Mouse (Mus musculus) ES-Bruce4 (cell line): ENCODE results near the gene Ccdc191. TPM values are rescaled to one million over a fixed set of nuclear protein-coding genes. Genes with fewer than 3 reads are reported as not detected.

ENCODE experiments used
- H3K27ac ChIP-seq: 2 replicates; pipeline ENCODE4 v1.5.1; 2012; ENCODE audit warnings: low read length, inconsistent platforms; ENCODE audit not compliant: insufficient read depth
- H3K27me3 ChIP-seq: 2 replicates; pipeline ENCODE4 v1.6.1; 2012; ENCODE audit warnings: mild to moderate bottlenecking, low read length, inconsistent platforms; ENCODE audit not compliant: control insufficient read depth, poor library complexity, insufficient read depth, severe bottlenecking
- H3K36me3 ChIP-seq: 2 replicates; pipeline ENCODE4 v1.6.1; 2012; ENCODE audit warnings: inconsistent platforms, mild to moderate bottlenecking, low read length, moderate library complexity; ENCODE audit not compliant: control insufficient read depth, poor library complexity, insufficient read depth, severe bottlenecking
- H3K4me1 ChIP-seq: one replicate; pipeline ENCODE4 v1.8.1; 2011; ENCODE audit warnings: low read length; ENCODE audit not compliant: control insufficient read depth, insufficient read depth
- H3K4me3 ChIP-seq: 2 replicates; pipeline ENCODE4 v1.5.1; 2011; ENCODE audit warnings: low read depth, mild to moderate bottlenecking, low read length
- H3K9ac ChIP-seq: 2 replicates; pipeline ENCODE4 v1.6.1; 2012; ENCODE audit warnings: low read depth, mild to moderate bottlenecking, inconsistent platforms; ENCODE audit not compliant: poor library complexity, severe bottlenecking
- H3K9me3 ChIP-seq: replicated peaks from 2 replicates; pipeline ENCODE4 v1.6.1; 2012; ENCODE audit warnings: mild to moderate bottlenecking, low read length, inconsistent platforms; ENCODE audit not compliant: control insufficient read depth, poor library complexity, insufficient read depth, severe bottlenecking
- CTCF ChIP-seq: IDR thresholded peaks from one replicate; pipeline ENCODE4 v1.8.1; 2011; ENCODE audit warnings: low read depth, low read length
- EP300 ChIP-seq: IDR thresholded peaks from 2 replicates; pipeline ENCODE4 v1.6.1; 2011; ENCODE audit warnings: low read depth, low read length; ENCODE audit not compliant: insufficient read depth
- POLR2A ChIP-seq: IDR thresholded peaks from one replicate; pipeline ENCODE4 v1.8.1; 2011; ENCODE audit warnings: low read length; ENCODE audit not compliant: insufficient read depth
- polyA plus RNA-seq: library from polyadenylated mRNA; stranded (reverse); fragments of >200 nt; gene quantifications from 2 replicates; pipeline ENCODE4 v1.2.4, GENCODE M21; 2011; ENCODE audit warnings: low read depth; ENCODE audit not compliant: missing spikeins, insufficient read depth, insufficient read length

The Ccdc191 gene
- polyA plus RNA-seq, 1 experiment: 19.9 TPM

DNA sequence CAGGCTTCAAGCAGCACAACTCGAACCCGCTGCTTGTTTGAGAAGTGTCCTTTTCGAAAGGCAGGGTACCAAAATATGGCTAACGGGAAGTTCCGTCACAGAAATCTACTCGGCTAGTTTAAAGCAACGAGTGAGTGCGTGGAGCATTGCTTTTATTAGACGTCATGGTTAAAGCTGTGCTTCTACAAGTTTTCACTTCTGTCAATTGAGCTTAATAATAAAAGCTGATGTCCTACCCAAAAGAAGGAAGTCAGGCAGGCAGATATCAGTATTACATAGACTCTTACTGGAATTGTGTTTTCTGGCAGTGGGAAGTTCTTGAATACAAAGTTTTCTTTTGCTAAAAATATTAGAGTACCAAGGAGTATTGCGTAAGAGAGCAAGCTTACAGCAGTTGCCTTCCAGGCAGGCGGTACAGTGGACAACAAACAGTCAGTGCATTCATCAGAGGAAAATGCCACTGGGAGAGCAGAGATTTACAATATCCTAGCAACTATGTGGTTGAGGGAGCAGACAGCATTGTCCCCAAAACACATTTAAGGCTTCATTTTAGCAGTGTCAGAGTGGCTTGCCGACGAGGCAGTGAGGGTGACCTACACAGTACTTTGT is 76.3 kb downstream of the Ccdc191 start:
- no peaks in the 10 kb centered on the region for H3K36me3 ChIP-seq
- H3K27ac ChIP-seq: no peak overlapping the region
- no peaks in the 10 kb centered on the region for H3K9me3 ChIP-seq
- H3K4me1 ChIP-seq: no peaks in the 10 kb centered on the region
- H3K4me3 ChIP-seq: no peak overlapping the region
- no peaks in the 10 kb centered on the region for H3K27me3 ChIP-seq
- H3K9ac ChIP-seq: no peak overlapping the region
- TF ChIP-seq POLR2A (no peak), CTCF (no peak), EP300 (no peak)

DNA sequence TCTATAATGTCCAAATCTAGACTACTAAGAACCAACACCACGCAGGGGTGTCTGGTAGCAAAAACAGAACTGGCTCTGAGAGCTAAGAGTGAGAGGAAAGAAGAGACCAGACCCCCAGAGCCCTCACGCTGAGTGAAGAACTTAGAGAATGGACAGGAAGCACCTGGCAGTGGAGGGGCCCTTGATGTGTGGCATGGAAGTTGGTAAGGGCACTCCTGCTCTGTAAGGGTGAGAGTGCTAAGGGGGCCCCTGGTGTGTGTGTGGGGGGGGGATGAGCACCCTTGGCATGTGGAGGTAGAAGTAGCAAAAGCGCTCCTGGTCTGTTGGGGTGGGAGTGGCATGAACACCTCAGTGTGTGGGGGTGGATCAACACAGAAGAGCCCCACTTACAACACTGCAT is 80.8 kb downstream of the Ccdc191 start:
- no peak overlapping the region for H3K9ac ChIP-seq
- no peaks in the 10 kb centered on the region for H3K9me3 ChIP-seq
- no peak overlapping the region for H3K27ac ChIP-seq
- no peak for TF ChIP-seq CTCF
- TF ChIP-seq EP300: no peak
- TF ChIP-seq POLR2A: no peak
- H3K36me3 ChIP-seq: no peaks in the 10 kb centered on the region
- no peaks in the 10 kb centered on the region for H3K4me1 ChIP-seq
- no peaks in the 10 kb centered on the region for H3K27me3 ChIP-seq
- no peak overlapping the region for H3K4me3 ChIP-seq

DNA sequence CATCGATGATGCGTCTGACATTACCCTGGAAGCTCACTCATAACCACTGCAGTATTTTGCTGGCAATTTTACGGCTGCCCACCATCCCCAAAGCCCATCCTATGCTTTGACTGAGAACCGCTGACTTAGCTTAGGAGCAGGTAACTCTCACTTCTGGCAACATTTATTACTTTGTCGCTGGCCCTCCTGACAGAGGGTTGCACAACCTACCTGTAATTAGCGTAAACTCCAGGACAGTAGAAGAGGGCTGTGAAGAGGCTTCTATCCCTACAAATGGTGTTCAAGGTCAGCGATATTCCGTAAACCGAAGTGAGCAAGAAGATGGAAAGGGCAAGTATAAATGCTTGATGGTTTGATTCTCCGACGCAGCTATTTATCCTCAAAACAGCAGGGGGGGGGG is 81.6 kb downstream of the Ccdc191 start:
- no peaks in the 10 kb centered on the region for H3K9me3 ChIP-seq
- TF ChIP-seq EP300 (no peak), POLR2A (no peak), CTCF (no peak)
- H3K27me3 ChIP-seq: no peaks in the 10 kb centered on the region
- no peaks in the 10 kb centered on the region for H3K36me3 ChIP-seq
- H3K9ac ChIP-seq: no peak overlapping the region
- no peak overlapping the region for H3K27ac ChIP-seq
- H3K4me1 ChIP-seq: no peaks in the 10 kb centered on the region
- H3K4me3 ChIP-seq: no peak overlapping the region

DNA sequence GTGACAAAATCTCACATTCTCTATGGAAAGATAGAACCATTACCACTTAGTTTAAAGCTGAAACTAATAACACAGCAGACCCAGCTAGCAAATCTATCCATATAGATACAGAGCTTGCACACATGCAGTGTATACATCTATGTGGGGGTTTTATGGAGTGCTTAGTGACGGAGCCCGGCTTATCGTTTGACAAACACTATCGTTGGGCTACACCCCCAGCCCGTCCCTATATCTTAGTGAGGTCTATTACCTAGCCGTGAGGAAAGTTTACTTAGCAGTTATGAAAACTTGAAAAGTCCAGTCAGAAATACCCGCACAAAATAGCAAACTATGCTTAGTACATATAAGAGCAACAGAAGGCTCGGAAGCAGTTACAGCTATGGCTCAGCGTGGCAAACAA is 82.1 kb downstream of the Ccdc191 start:
- no peaks in the 10 kb centered on the region for H3K27me3 ChIP-seq
- TF ChIP-seq CTCF (no peak), EP300 (no peak), POLR2A (no peak)
- no peak overlapping the region for H3K9ac ChIP-seq
- H3K4me3 ChIP-seq: no peak overlapping the region
- H3K36me3 ChIP-seq: no peaks in the 10 kb centered on the region
- no peak overlapping the region for H3K27ac ChIP-seq
- no peaks in the 10 kb centered on the region for H3K4me1 ChIP-seq
- no peaks in the 10 kb centered on the region for H3K9me3 ChIP-seq

DNA sequence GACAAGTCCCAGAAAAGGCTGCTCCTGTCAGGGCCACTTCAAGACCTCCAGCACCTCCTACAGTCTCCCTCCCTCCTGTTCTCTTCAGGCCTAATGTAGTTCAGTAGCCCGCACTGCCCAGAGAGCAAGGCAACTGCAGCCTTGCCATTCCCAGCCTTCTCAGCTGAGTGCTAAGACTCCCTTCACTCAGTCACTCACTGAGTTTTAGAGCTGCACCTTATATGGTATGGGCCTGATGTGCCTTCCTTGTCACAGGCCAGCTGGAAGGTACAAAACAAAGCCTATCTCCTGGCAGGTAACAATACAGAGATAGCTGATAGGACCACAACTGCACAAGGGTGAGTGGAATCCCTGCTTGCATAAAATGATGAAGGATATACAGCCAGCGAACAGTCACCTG is 82.8 kb downstream of the Ccdc191 start:
- Histone ChIP-seq H3K9ac (no peak overlapping the region), H3K36me3 (no peaks in the 10 kb centered on the region), H3K4me1 (no peaks in the 10 kb centered on the region), H3K9me3 (no peaks in the 10 kb centered on the region), H3K27me3 (no peaks in the 10 kb centered on the region), H3K27ac (no peak overlapping the region), H3K4me3 (no peak overlapping the region)
- TF ChIP-seq POLR2A: no peak
- TF ChIP-seq EP300: no peak

DNA sequence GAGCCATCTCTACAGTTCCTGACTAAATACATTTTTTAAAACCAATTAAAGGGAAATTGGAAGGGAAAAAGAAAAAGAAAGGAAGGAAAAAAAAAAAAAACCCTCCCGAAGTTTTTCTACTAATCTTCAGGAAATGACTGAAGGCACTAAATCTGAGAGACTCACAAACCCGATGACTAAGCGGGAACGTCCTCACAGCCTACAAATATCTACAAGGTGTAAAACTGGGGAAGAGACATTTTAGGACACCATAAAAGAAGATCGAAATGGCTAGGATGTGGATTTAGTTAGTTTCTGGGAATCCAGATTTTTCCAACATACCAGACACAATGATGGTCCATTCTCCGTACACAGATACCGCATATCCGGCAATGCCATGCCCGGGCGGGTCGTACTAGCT is 83.5 kb downstream of the Ccdc191 start:
- no peak for TF ChIP-seq CTCF
- no peak for TF ChIP-seq POLR2A
- no peak for TF ChIP-seq EP300
- no peaks in the 10 kb centered on the region for H3K27me3 ChIP-seq
- no peak overlapping the region for H3K27ac ChIP-seq
- no peaks in the 10 kb centered on the region for H3K4me1 ChIP-seq
- no peak overlapping the region for H3K9ac ChIP-seq
- no peaks in the 10 kb centered on the region for H3K9me3 ChIP-seq
- no peak overlapping the region for H3K4me3 ChIP-seq
- H3K36me3 ChIP-seq: no peaks in the 10 kb centered on the region
